Mouse (Mus musculus): ENCODE measurements at regions not wholly inside any gene's neighbourhood (a gene's known extent, or its start where the extent isn't known, plus 50 kb on each side); places are given as distances from the start of the nearest gene placed in this dataset.
A peak's percentile ranks its signal among the peaks of the same experiment; 100 is the strongest.

DNA sequence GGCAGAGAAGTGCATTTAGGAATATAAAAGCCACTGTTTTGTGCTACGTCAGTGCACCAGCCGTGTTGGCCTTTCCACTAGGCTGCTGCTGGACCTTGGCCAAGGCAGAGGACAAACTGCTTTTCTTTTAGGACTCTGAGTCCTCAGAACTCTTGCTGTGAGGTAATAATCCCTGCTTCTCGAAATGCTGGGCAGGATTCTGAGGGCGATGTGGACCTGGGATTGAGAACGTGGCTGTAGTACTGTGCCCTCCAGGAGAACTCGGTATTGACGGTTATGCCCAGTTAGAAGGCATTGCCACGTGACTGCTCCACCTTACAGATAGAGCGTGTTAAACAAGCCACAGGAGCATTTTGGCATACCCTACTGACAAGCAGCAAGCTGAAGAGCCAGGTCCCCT, 236.6 kb upstream of the Dynlrb2 start:
- H3K4me1 ChIP-seq, result peaks cover 6% of the 10 kb centered on the region
- no peak for DNase-seq (ENCODE audit: low spot score)
- WGBS, result 92% methylated on average over 9 of the region's 9 CpGs
- H3K4me3 ChIP-seq, result no peak overlapping the region
- no peaks in the 10 kb centered on the region for H3K27me3 ChIP-seq (ENCODE audit: low read depth, poor library complexity, severe bottlenecking)
- 0 out of 2 replicates have a peak overlapping the region, but pooled peaks have one; percentile 30 for H3K27ac ChIP-seq
- no peaks in the 10 kb centered on the region for H3K9me3 ChIP-seq (replicated peaks)
- no peaks in the 10 kb centered on the region for H3K36me3 ChIP-seq

DNA sequence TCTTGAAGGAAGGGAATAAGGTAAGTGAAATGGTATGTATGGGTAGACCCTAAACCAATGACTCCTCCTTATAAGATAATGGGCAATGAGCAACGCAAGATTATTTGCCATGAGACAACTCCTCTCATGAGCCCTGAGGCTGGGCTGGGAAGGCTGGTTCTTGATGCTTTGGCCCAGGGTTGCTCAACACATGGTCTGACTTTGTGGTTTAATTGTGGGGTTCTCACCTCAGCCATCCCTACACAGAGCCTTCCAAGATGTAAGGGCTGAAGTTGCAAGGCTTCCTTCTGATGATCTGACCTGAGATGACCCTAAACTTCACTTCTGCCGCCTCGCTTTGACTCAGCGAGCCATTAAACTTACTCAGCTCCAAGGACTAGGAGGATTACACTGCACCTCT, 237.8 kb upstream of the Dynlrb2 start:
- Histone ChIP-seq H3K9me3 (replicated peaks) (no peaks in the 10 kb centered on the region), H3K27me3 (ENCODE audit: low read depth, poor library complexity, severe bottlenecking) (no peaks in the 10 kb centered on the region), H3K4me1 (peaks cover 3% of the 10 kb centered on the region), H3K36me3 (no peaks in the 10 kb centered on the region), H3K4me3 (no peak overlapping the region), H3K27ac (no peak overlapping the region)
- DNase-seq (ENCODE audit: low spot score), result no peak
- 74% methylated on average over 4 of the region's 4 CpGs for WGBS

DNA sequence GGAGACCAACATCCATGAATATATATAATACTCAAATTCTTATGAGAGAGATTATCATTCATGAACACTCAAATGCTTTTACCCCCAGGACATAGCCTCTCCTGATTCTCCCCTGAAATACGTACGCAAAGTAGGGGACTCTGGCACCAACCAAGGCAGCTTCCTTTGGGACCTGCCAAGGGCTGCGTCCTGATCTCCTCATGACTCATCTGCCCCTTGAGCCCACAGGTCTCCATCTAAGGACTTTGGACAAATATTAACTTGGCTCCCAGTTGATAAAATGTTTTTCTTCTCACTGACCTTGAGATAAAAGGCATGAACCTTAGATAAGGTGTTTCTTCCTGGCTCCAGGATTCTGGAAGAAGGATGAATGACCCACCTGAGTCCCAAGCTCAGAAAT, 239.2 kb upstream of the Dynlrb2 start:
- H3K27me3 ChIP-seq (ENCODE audit: low read depth, poor library complexity, severe bottlenecking), result no peaks in the 10 kb centered on the region
- no peak for DNase-seq (ENCODE audit: low spot score)

DNA sequence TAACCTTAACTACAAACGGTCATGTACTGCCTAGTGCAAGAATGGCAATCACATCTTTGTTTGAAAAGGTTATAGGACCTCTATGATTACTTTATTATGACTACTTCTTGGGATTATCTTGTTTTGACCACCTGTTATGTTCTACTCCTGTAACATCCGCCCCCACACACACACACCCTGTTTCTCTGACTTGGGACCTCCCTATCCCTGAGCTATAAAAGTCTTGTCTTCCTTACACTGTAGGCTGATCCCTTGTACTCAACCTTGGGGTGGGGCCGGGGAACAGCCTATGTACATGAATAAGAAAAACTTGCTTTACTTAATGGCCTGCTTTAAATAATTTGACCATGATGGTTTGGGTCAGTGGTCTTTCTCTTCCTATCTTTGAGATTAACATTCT, 240.7 kb upstream of the Dynlrb2 start:
- Histone ChIP-seq H3K27me3 (ENCODE audit: low read depth, poor library complexity, severe bottlenecking) (no peaks in the 10 kb centered on the region), H3K4me3 (no peak overlapping the region), H3K27ac (no peak overlapping the region), H3K36me3 (no peaks in the 10 kb centered on the region), H3K9me3 (replicated peaks) (no peaks in the 10 kb centered on the region), H3K4me1 (peaks cover 13% of the 10 kb centered on the region)
- 90% methylated on average over 3 of the region's 3 CpGs for WGBS
- no peak for DNase-seq (ENCODE audit: low spot score)

More for the DNA sequence above, 239.2 kb upstream of the Dynlrb2 start:
- H3K9me3 ChIP-seq (replicated peaks), result no peaks in the 10 kb centered on the region
- no peaks in the 10 kb centered on the region for H3K36me3 ChIP-seq
- 93% methylated on average over 3 of the region's 3 CpGs for WGBS
- H3K4me3 ChIP-seq, result no peak overlapping the region
- no peak overlapping the region for H3K27ac ChIP-seq
- H3K4me1 ChIP-seq, result peaks cover 13% of the 10 kb centered on the region

DNA sequence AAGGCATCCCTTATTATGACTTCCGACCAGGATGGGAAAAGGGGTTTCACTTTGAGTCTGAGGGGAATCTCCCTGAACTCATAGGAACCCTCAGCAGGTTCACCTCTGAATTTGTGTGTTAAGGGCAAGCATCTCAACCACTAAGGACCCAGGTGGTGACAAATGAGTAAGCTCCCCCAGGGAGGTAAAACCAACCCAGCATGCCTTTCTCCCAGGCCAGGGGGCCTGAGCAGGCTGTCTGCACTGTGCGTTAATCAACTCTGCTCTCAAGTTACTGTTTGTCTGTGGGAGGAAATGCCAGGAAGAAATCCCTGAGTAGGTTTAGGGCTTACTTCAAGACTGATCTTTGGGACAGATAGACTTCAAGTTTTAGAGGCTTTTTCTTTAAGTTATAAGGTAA, 243.5 kb upstream of the Dynlrb2 start:
- 33% methylated on average over 2 of the region's 2 CpGs for WGBS
- Histone ChIP-seq H3K9me3 (replicated peaks) (no peaks in the 10 kb centered on the region), H3K4me3 (no peak overlapping the region), H3K36me3 (no peaks in the 10 kb centered on the region), H3K27me3 (ENCODE audit: low read depth, poor library complexity, severe bottlenecking) (no peaks in the 10 kb centered on the region), H3K27ac (0 out of 2 replicates have a peak overlapping the region, but pooled peaks have one; percentile 43), H3K4me1 (peaks cover 13% of the 10 kb centered on the region)
- DNase-seq (ENCODE audit: low spot score), result peak; percentile 40

DNA sequence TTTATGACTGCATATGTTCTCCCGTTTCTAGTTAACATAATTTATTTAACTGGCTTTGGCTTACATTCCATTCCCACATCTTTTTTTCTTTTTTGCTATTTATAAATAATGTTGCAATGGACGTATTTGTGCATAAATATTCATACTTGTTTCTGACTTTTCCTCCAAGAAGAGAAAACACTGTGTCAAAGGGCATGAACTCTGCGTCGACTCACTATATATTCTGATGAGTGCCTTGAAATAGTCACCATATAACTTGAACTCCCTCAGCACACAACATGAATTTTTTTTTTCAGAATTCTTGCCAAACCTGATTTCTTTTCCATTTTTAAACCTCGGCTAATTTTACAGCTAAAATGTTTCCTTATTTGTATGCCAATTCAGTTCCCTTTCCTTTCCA, 249.4 kb upstream of the Dynlrb2 start:
- DNase-seq (ENCODE audit: low spot score), result no peak
- WGBS, result 86% methylated on average over 5 of the region's 5 CpGs
- Histone ChIP-seq H3K27me3 (ENCODE audit: low read depth, poor library complexity, severe bottlenecking) (no peaks in the 10 kb centered on the region), H3K9me3 (replicated peaks) (no peaks in the 10 kb centered on the region), H3K36me3 (no peaks in the 10 kb centered on the region), H3K4me1 (no peaks in the 10 kb centered on the region), H3K27ac (no peak overlapping the region), H3K4me3 (no peak overlapping the region)

DNA sequence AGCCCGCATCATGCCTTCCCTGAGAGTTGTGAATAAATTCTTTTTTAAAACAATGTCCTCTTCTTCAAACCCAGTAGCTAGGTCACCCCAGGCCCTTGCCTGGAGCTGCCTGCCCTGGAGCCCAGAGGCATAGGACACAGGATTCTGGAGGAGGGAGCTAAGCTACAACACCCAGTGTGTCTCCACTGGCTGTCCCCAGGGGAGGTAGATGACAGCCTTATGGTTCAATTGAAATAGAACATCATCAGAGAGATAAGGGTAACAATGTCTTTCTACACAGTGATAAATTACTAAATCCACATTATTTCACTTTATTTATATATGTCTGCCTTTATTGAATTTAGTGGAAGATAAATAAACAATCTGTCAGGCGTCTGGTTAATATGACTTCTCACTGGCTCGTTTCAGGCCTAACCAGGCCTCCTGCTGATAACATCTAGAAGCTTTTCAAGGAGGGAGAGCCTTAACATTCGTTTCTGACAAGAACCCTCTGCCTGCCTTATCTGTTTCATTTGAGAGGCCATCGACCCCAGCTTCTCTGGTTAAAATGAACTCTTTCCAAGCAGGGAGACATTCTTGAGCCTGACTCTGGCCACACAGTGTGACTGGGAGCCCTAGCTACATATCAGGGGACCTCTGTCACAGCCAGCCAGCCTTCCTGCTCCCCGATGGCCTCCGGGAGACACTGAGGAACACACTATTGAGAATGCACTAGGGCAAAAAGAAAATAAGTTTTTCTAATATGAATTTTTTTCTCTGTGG, 252.1 kb upstream of the Dynlrb2 start:
- Histone ChIP-seq H3K9me3 (replicated peaks) (no peaks in the 10 kb centered on the region), H3K4me1 (peaks cover 5% of the 10 kb centered on the region), H3K27me3 (ENCODE audit: low read depth, poor library complexity, severe bottlenecking) (no peaks in the 10 kb centered on the region), H3K4me3 (no peak overlapping the region), H3K27ac (no peak overlapping the region), H3K36me3 (no peaks in the 10 kb centered on the region)
- DNase-seq (ENCODE audit: low spot score), result no peak
- whole genome bisulfite sequencing, result 42% methylated on average over 7 of the region's 7 CpGs

DNA sequence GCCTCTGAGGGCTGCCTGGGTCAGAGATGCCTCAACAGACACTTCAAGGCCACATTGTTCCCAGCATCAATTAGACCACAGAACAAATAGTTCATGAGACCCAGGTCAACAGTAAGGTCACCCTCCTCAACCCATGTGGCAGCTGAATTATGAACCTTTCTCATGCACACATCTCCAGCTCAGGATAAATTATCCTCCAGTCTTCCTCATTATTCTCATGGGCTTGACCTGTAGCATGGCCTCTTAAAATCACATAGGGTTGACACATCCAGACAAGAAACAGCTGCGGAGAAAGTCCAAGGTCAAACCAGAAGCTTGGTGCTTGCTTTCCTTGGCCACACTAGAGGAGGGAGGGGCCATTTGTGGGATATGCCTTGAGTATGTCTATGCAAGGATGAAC, 256.4 kb upstream of the Dynlrb2 start:
- no peak for DNase-seq (ENCODE audit: low spot score)
- 71% methylated on average over 1 of the region's 1 CpGs for WGBS
- Histone ChIP-seq H3K4me1 (peaks cover 19% of the 10 kb centered on the region), H3K9me3 (replicated peaks) (no peaks in the 10 kb centered on the region), H3K36me3 (no peaks in the 10 kb centered on the region), H3K27ac (no peak overlapping the region), H3K27me3 (ENCODE audit: low read depth, poor library complexity, severe bottlenecking) (no peaks in the 10 kb centered on the region), H3K4me3 (no peak overlapping the region)

DNA sequence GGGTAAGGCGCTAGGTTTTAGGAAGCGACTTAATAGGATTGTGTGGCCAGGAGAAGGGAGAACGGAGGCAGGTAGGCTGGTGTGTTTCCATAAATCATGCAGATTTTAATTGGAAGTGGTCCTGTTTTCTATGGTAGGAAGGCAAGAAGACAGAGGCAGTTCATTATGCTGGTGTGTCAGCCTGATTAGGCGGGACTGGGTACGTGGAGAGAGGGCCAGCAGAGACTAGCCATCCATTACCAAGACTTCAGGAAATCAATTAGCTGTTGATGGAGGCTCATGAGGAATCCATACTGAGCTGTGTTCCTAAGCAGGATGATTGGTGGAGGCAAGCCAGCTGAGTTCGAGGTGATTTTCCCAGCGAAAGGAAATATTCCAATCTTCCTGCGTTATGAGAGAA, 261.3 kb upstream of the Dynlrb2 start:
- Histone ChIP-seq H3K27ac (peak overlapping the region; percentile 56), H3K9me3 (replicated peaks) (no peaks in the 10 kb centered on the region), H3K4me3 (no peak overlapping the region), H3K4me1 (peaks cover 53% of the 10 kb centered on the region), H3K36me3 (no peaks in the 10 kb centered on the region), H3K27me3 (ENCODE audit: low read depth, poor library complexity, severe bottlenecking) (peaks cover 5% of the 10 kb centered on the region; the same call in 1 of the 2 replicates)
- 28% methylated on average over 8 of the region's 8 CpGs for WGBS
- no peak for DNase-seq (ENCODE audit: low spot score)

DNA sequence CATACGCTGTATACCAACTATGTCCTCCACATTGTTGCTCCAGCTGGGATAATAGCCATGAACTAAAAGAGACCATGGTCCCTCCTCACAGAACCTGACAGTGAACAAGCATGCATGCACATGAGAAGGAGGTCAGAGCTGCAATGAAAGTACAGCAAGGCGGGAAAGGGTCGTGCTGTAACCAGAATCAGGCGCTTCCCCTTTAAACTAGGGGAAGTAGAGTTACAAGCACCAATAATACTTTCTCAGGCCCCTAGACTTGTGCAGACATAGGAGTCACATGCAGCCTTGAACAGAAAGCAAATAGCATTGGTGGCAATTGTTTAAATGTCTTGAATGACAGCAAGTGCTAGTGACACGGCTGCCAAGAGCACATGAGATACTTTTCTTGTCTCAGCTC, 261.8 kb upstream of the Dynlrb2 start:
- Histone ChIP-seq H3K9me3 (replicated peaks) (no peaks in the 10 kb centered on the region), H3K36me3 (no peaks in the 10 kb centered on the region), H3K4me3 (no peak overlapping the region), H3K27me3 (ENCODE audit: low read depth, poor library complexity, severe bottlenecking) (peaks cover 5% of the 10 kb centered on the region; the same call in 1 of the 2 replicates), H3K27ac (peak overlapping the region; percentile 56), H3K4me1 (peaks cover 51% of the 10 kb centered on the region)
- no peak for DNase-seq (ENCODE audit: low spot score)
- WGBS, result 76% methylated on average over 5 of the region's 5 CpGs

DNA sequence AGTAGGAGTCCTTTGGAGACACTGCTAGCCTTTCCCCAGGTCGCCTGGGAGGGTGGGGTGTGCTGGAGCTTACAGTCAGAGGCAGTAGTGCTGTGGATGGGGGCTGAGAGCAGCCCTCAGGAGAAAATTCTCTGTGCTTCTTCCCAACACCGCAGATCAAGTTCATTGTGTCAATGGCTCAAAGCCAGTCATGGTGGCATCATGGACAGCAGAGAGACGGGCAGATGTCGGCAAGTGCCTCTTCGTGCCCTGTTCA, 262.9 kb upstream of the Dynlrb2 start:
- peak overlapping the region; percentile 77 for H3K27ac ChIP-seq

DNA sequence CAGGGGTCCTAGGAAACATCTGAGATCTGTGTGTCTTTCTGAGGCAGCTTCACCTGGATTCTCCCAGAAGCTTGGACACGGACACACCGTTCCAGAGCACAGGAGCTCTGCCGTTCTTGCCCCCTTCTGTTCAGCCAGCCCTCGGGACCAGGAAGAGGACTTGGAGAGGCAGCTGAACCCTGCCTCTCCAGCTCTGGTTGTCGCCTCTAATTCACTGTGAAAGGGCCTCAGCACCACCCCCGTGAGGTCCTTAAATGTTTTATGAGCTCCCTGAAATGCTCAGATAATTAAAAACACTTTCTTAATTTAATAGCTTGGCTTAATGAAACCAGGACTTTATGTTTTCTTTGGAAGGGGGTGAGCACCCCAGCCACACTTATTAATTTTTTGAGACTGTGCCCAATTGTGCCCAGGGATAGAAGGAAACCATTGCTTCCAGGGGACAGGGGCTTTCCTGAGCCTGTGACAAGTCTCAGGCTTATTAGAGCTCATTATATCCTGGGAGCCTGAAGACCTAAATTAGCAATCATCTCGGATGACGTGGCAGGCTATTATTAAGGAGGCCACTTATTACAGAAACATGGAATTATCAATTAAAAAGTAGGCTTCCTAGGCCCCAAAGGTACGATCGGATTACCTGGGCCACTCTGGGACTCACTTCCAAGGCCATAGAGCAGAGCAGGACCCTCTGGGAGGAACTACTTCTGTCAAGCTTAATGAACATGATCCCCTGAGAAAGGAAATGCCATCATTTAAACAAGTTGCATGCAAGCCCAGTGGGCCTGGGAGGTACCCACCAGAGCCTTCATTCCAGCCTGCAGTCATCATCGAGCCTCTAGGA, 263.4 kb upstream of the Dynlrb2 start:
- WGBS, result 40% methylated on average over 11 of the region's 11 CpGs
- peak; percentile 44 for DNase-seq (ENCODE audit: low spot score)
- peaks cover 50% of the 10 kb centered on the region for H3K4me1 ChIP-seq
- H3K36me3 ChIP-seq, result no peaks in the 10 kb centered on the region
- no peak overlapping the region for H3K4me3 ChIP-seq
- H3K27ac ChIP-seq, result peak overlapping the region; percentile 77
- H3K27me3 ChIP-seq (ENCODE audit: low read depth, poor library complexity, severe bottlenecking), result peaks cover 5% of the 10 kb centered on the region; the same call in 1 of the 2 replicates
- no peaks in the 10 kb centered on the region for H3K9me3 ChIP-seq (replicated peaks)

More for the DNA sequence above, 262.9 kb upstream of the Dynlrb2 start:
- no peak overlapping the region for H3K4me3 ChIP-seq
- no peaks in the 10 kb centered on the region for H3K9me3 ChIP-seq (replicated peaks)
- H3K27me3 ChIP-seq (ENCODE audit: low read depth, poor library complexity, severe bottlenecking), result peaks cover 5% of the 10 kb centered on the region; the same call in 1 of the 2 replicates
- peak; percentile 42 for DNase-seq (ENCODE audit: low spot score)
- H3K4me1 ChIP-seq, result peaks cover 54% of the 10 kb centered on the region
- no peaks in the 10 kb centered on the region for H3K36me3 ChIP-seq
- 87% methylated on average over 5 of the region's 5 CpGs for WGBS

DNA sequence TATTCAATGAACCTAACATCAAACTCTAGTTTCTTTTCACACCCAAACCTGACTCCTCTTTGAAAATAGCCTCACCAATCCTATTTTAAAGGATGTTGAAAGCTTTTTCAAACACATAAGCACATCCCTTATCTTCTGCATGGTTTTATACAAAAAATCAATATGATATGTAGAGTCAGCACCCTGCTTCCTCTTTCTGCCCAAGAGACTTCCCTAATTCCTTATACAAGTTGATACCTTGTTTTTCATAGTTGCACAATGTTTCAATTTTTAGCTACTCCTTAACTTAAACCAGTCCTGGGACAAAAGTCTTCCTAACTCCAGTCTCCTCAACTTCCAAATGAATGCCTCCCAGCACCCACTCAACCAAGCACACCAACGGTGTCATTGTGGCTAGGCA, 266.1 kb upstream of the Dynlrb2 start:
- 79% methylated on average over 1 of the region's 1 CpGs for WGBS
- Histone ChIP-seq H3K27ac (no peak overlapping the region), H3K4me3 (no peak overlapping the region), H3K36me3 (no peaks in the 10 kb centered on the region), H3K27me3 (ENCODE audit: low read depth, poor library complexity, severe bottlenecking) (peaks cover 5% of the 10 kb centered on the region; the same call in 1 of the 2 replicates), H3K4me1 (peaks cover 42% of the 10 kb centered on the region), H3K9me3 (replicated peaks) (no peaks in the 10 kb centered on the region)
- no peak for DNase-seq (ENCODE audit: low spot score)
